Mouse (Mus musculus): ENCODE data around the gene Ficd. TPM values are rescaled to one million over a fixed set of nuclear protein-coding genes. Genes with fewer than 3 reads are reported as not detected.
"Not testable (repeated sequence)": the region's sequence is repeated elsewhere in the genome, so short reads cannot be mapped to it uniquely, and the experiment has no call there.

The Ficd gene
- polyA plus RNA-seq, 1 experiment from 2014 or later = 6.9 TPM

- Histone ChIP-seq H3K4me2 (replicated peaks) (no peak overlapping the region), H3K27ac (replicated peaks) (no peak overlapping the region), H3K4me1 (no peaks in the 10 kb centered on the region), H3K36me3 (peaks cover 32% of the 10 kb centered on the region), H3K4me3 (no peak overlapping the region), H3K9ac (replicated peaks) (no peak overlapping the region), H3K9me3 (no peaks in the 10 kb centered on the region), H3K27me3 (peaks cover 24% of the 10 kb centered on the region)
- ATAC-seq (ENCODE audit: low FRiP score, low read depth) = peak; percentile 16; the same call in 1 of the 2 replicates
- 97% methylated on average over 3 of the region's 3 CpGs for WGBS
These were observed 44.6 kb downstream of the Ficd start for GRCm38 (mm10) chr5:113780082-113780752.

GRCm38 (mm10) chr5:113780763-113781162 lies 45.2 kb downstream of the Ficd start:
- H3K27ac ChIP-seq (replicated peaks) = no peak overlapping the region

GRCm38 (mm10) chr5:113781254-113781653 lies 45.7 kb downstream of the Ficd start:
- Histone ChIP-seq H3K4me2 (replicated peaks) (no peak overlapping the region), H3K4me1 (no peaks in the 10 kb centered on the region), H3K27ac (replicated peaks) (no peak overlapping the region), H3K9me3 (no peaks in the 10 kb centered on the region), H3K4me3 (no peak overlapping the region), H3K9ac (replicated peaks) (no peak overlapping the region), H3K36me3 (peaks cover 22% of the 10 kb centered on the region), H3K27me3 (peaks cover 24% of the 10 kb centered on the region)
- WGBS = 81% methylated on average over 7 of the region's 7 CpGs
- no peak for ATAC-seq (ENCODE audit: low FRiP score, low read depth)

More at GRCm38 (mm10) chr5:113780763-113781162, 45.2 kb downstream of the Ficd start:
- Histone ChIP-seq H3K4me3 (no peak overlapping the region), H3K9me3 (no peaks in the 10 kb centered on the region), H3K27me3 (peaks cover 24% of the 10 kb centered on the region), H3K36me3 (peaks cover 27% of the 10 kb centered on the region), H3K9ac (replicated peaks) (no peak overlapping the region), H3K4me2 (replicated peaks) (no peak overlapping the region), H3K4me1 (no peaks in the 10 kb centered on the region)
- 93% methylated on average over 5 of the region's 5 CpGs for WGBS
- no peak for ATAC-seq (ENCODE audit: low FRiP score, low read depth)

GRCm38 (mm10) chr5:113781875-113782274 lies 46.3 kb downstream of the Ficd start:
- no peak overlapping the region for H3K9ac ChIP-seq (replicated peaks)
- no peak overlapping the region for H3K4me2 ChIP-seq (replicated peaks)
- 80% methylated on average over 7 of the region's 7 CpGs for WGBS
- H3K4me1 ChIP-seq = no peaks in the 10 kb centered on the region
- H3K4me3 ChIP-seq = no peak overlapping the region
- H3K27me3 ChIP-seq = peaks cover 24% of the 10 kb centered on the region
- peaks cover 16% of the 10 kb centered on the region for H3K36me3 ChIP-seq
- no peaks in the 10 kb centered on the region for H3K9me3 ChIP-seq
- H3K27ac ChIP-seq (replicated peaks) = no peak overlapping the region
- no peak for ATAC-seq (ENCODE audit: low FRiP score, low read depth)

GRCm38 (mm10) chr5:113782624-113783023 lies 47.0 kb downstream of the Ficd start:
- ATAC-seq (ENCODE audit: low FRiP score, low read depth) = no peak
- H3K9me3 ChIP-seq = no peaks in the 10 kb centered on the region
- no peak overlapping the region for H3K9ac ChIP-seq (replicated peaks)
- 88% methylated on average over 7 of the region's 7 CpGs for WGBS
- peaks cover 24% of the 10 kb centered on the region for H3K27me3 ChIP-seq
- no peak overlapping the region for H3K4me2 ChIP-seq (replicated peaks)
- H3K4me1 ChIP-seq = no peaks in the 10 kb centered on the region
- H3K27ac ChIP-seq (replicated peaks) = no peak overlapping the region
- H3K36me3 ChIP-seq = peaks cover 10% of the 10 kb centered on the region
- H3K4me3 ChIP-seq = no peak overlapping the region

- Histone ChIP-seq H3K27me3 (peaks cover 24% of the 10 kb centered on the region), H3K4me3 (no peak overlapping the region), H3K9me3 (no peaks in the 10 kb centered on the region), H3K27ac (replicated peaks) (no peak overlapping the region), H3K4me1 (no peaks in the 10 kb centered on the region), H3K36me3 (peaks cover 3% of the 10 kb centered on the region; the same call in 1 of the 2 replicates), H3K4me2 (replicated peaks) (no peak overlapping the region), H3K9ac (replicated peaks) (no peak overlapping the region)
- 22% methylated on average over 12 of the region's 12 CpGs for WGBS
- ATAC-seq (ENCODE audit: low FRiP score, low read depth) = no peak
These were observed 48.0 kb downstream of the Ficd start for GRCm38 (mm10) chr5:113783581-113784001.

- H3K4me3 ChIP-seq; H3K4me2 ChIP-seq (replicated peaks); H3K36me3 ChIP-seq; H3K9me3 ChIP-seq; H3K27ac ChIP-seq (replicated peaks); H3K4me1 ChIP-seq; ATAC-seq (ENCODE audit: low FRiP score, low read depth); H3K9ac ChIP-seq (replicated peaks): not testable (repeated sequence)
- peaks cover 24% of the 10 kb centered on the region for H3K27me3 ChIP-seq
- 33% methylated on average over 3 of the region's 3 CpGs for WGBS
These were observed 48.5 kb downstream of the Ficd start for GRCm38 (mm10) chr5:113784104-113784503.

GRCm38 (mm10) chr5:113786985-113787384 lies 51.4 kb downstream of the Ficd start:
- no peak overlapping the region for H3K27ac ChIP-seq (replicated peaks)
- no peak overlapping the region for H3K9ac ChIP-seq (replicated peaks)
- H3K4me2 ChIP-seq (replicated peaks) = no peak overlapping the region
- H3K36me3 ChIP-seq = no peaks in the 10 kb centered on the region
- ATAC-seq (ENCODE audit: low FRiP score, low read depth) = no peak
- no peaks in the 10 kb centered on the region; the same call in 1 of the 2 replicates for H3K4me1 ChIP-seq
- H3K4me3 ChIP-seq = no peak overlapping the region
- peaks cover 24% of the 10 kb centered on the region for H3K27me3 ChIP-seq
- no peaks in the 10 kb centered on the region for H3K9me3 ChIP-seq
- WGBS = 85% methylated on average over 5 of the region's 5 CpGs

- H3K9me3 ChIP-seq = no peaks in the 10 kb centered on the region
- peaks cover 10% of the 10 kb centered on the region for H3K27me3 ChIP-seq
- H3K4me3 ChIP-seq = no peak overlapping the region
- no peak overlapping the region for H3K9ac ChIP-seq (replicated peaks)
- H3K27ac ChIP-seq (replicated peaks) = no peak overlapping the region
- no peak overlapping the region for H3K4me2 ChIP-seq (replicated peaks)
- H3K4me1 ChIP-seq = no peaks in the 10 kb centered on the region; the same call in 1 of the 2 replicates
- no peak for ATAC-seq (ENCODE audit: low FRiP score, low read depth)
- H3K36me3 ChIP-seq = no peaks in the 10 kb centered on the region
- 44% methylated on average over 6 of the region's 6 CpGs for WGBS
These were observed 53.0 kb downstream of the Ficd start for GRCm38 (mm10) chr5:113788645-113789044.

GRCm38 (mm10) chr5:113789075-113789788 lies 53.6 kb downstream of the Ficd start:
- Histone ChIP-seq H3K9ac (replicated peaks) (no peak overlapping the region), H3K9me3 (no peaks in the 10 kb centered on the region), H3K36me3 (no peaks in the 10 kb centered on the region), H3K4me2 (replicated peaks) (no peak overlapping the region), H3K4me1 (no peaks in the 10 kb centered on the region; the same call in 1 of the 2 replicates), H3K27me3 (peaks cover 4% of the 10 kb centered on the region; the same call in 1 of the 2 replicates), H3K4me3 (no peak overlapping the region), H3K27ac (replicated peaks) (no peak overlapping the region)
- 50% methylated on average over 7 of the region's 7 CpGs for WGBS
- ATAC-seq (ENCODE audit: low FRiP score, low read depth) = no peak

All from midbrain, embryonic 12.5 days (tissue).